Mouse (Mus musculus): ENCODE measurements around the gene Lhpp. TPM values are rescaled to one million over a fixed set of nuclear protein-coding genes. Genes with fewer than 3 reads are reported as not detected.

The Lhpp gene
- total RNA-seq, 1 experiment from 2014 or later: 11.6 TPM

DNA sequence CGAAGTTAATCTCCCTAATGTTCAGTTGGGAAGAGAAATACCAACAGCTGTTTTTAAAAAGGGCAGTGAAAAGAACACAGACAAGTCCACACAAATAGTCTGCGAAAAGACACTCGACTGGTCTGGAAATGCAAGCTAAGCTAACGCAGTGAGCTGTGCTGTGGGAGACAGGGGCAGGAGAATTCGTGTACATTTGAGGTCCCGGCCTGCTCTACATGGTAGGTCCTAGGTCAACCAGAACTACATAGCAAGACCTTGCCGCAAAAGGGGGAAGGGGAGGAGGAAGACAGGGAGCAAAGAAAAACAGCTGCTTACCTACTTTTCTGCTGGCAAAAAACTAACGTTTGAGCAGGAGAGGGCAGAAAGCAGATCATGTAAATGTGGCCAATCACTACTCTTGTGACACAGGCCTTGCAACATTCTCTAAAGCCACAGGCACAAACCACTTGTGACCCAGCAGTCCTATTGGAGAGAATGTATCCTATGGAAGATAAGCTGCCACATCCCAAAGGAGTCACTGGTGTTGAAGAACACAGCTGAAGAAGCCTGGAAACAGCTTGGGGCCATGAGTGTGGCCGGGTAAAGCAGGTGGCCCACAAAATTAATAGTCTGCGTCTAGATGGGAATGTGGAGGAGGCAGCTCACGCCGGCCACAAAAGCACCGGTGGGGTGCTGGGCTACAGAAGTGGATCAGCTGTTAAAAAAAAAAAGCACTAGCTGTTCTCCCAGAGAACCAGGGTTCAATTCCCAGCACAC, 115.8 kb downstream of the Lhpp start:
- 0 out of 2 replicates have a peak, but pooled peaks have one; percentile 8 for ATAC-seq (replicated peaks; ENCODE audit: low read depth, poor library complexity, severe bottlenecking)

DNA sequence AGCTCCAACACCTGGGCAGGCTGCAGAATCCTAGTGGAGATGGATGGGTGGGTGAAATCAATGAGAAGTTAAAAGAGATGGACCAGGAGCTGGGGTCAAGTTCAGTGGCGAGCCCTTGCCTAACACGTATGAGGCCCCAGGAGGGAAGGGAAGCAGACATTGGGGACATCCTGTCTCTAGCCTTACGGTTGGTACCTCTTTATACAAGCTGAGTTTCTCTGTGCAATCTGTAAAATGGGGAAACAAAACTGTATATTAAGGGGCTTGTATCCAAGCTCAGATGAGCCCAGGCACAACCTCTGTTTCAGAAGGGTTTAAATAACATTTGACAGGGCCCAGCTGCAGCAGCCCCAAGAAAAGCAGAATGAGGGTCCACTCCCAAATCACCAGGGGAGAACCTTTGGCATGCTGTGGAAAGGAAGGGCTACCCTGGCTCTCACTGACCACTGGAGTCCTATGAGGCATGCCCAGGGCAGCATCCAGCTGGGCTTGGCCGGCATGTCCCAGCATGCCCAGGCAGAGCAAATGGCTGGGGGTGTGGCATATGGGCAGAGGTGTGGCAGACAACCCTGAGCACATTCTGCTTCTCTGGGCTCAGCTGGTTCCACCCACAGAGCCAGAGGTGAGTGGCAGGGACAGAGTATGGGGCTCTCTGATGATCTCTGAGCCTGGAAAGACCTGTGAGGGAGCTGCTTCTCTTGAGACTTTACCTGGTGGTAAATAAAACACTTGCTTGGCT, 118.8 kb downstream of the Lhpp start:
- ATAC-seq (replicated peaks; ENCODE audit: low read depth, poor library complexity, severe bottlenecking): 0 out of 2 replicates have a peak, but pooled peaks have one; percentile 7

DNA sequence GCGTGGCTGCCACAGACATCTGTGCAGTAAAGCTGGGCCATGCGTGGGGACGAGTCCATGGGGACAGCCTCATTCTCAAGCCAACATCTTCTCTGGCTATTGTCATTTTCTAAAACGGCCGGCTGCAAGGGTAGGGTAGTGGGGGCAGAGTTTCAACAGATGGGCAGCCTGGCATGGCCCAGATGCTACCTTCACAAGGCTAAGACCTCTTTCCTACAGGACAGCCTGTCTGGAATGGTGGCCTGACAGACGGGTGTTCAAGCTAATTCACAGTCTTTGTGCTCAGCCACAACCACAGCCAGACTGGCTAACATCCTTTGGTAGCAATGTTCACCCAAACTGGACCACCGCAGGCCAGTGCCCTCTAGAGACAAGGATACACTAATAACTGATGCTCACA, 120.1 kb downstream of the Lhpp start:
- no peak for ATAC-seq (replicated peaks; ENCODE audit: low read depth, poor library complexity, severe bottlenecking)

DNA sequence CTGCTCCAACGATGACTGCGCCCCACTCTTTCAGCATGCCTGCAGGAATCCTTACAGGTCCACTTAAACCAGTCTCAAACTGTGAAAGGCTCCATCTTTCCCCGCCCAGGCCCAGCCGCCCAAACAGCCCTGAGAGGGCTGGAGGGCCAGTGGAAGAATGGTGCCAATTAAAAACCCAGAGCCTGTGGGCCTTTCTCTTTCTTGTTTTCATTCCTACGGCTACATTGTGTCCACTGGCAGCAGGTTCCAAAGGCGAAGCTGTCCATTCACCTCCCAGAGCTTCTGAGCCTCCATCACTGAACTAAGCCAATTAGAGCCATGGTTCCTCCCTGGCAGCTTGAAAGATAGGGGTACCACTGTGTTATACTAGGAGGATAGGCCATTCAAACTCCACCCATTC, 121.1 kb downstream of the Lhpp start:
- ATAC-seq (replicated peaks; ENCODE audit: low read depth, poor library complexity, severe bottlenecking): no peak

DNA sequence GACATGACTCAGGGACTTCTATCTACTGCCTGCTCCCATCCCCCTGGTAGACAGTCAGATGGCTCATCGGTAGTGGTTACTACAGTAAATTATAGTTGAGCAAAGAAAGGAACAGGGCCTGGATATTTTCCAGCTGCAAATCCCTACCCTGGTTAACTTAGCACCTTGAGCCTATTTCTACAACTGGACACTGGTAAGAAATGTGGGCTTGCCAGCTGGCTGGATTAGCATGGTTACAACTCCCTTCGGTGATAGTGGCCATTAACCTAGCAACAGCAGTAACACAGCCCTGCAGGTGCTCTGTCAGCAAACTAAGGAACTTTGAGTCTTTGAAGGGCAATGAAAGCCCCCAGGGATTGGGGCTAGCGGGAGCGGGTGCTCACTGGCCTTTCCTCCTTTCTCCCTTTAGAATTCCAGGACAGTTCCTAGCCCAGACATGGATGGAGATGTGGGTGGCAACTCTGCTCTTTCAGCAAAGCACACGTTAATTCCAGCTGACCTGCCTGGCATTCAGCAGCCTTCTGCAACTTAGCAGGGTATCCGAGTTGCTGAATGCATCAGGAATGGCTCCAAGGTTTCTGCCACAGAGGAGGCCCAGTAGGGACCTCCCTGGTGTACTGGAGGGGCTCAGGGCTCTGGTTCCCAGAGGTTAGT, 121.8 kb downstream of the Lhpp start:
- ATAC-seq (replicated peaks; ENCODE audit: low read depth, poor library complexity, severe bottlenecking): no peak

DNA sequence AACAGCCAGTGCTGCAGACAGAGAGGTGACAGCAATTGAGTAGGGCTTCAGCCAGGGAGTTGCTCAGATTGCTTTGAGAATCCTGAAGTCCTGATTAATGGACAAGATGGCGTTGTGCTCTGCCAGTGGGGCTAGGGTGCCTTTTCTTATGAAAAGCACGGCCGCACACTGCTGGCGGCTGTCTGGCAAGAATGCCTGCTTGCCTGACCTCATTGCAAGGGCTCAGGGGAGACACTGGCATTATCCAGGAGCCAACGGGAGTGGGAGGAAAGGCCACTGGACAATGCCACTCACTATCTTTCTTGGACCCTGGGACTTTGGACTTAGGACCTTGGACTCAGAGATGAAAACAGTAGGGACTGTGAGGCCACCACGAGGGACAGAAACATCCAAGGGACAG, 123.1 kb downstream of the Lhpp start:
- no peak for ATAC-seq (replicated peaks; ENCODE audit: low read depth, poor library complexity, severe bottlenecking)

DNA sequence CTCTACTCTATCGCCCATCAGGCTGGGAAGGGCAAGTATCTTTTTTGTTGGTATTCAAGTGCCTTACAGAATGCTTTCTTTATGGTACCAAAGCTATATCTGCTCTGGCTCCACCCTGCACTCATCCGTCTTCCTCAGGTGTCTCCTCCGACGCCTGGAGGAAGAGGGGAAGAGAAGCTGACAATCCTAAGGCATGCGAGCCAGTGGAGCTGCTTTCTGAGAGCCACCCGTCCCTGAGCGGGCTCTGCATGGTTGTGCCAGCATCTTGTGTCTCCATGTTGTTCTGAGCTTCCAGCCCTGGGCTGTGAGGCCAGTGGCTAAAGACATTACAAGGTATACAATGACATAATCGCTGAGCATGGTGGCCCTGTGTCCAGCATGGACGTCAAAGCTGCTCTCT, 123.8 kb downstream of the Lhpp start:
- ATAC-seq (replicated peaks; ENCODE audit: low read depth, poor library complexity, severe bottlenecking): no peak

DNA sequence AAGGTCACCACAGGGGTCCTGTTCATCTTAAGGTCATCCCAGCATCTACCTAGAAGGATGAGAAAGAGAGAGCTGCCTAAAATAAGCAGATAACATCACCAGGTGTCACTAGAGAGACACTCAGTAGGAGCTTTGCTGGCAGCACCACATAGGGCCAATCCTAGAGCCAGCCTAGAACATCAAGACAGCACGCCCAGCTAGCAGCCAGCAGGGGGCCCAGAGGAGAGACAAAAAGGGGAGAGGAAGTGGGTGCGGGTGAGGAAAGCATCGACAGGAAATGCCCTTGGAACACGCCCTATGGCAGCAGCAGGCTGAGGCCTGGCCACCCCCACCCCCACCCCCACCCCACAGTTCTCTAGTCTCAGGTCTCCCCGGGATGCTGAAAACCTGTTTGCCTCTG, 124.7 kb downstream of the Lhpp start:
- ATAC-seq (replicated peaks; ENCODE audit: low read depth, poor library complexity, severe bottlenecking): peak; percentile 97

DNA sequence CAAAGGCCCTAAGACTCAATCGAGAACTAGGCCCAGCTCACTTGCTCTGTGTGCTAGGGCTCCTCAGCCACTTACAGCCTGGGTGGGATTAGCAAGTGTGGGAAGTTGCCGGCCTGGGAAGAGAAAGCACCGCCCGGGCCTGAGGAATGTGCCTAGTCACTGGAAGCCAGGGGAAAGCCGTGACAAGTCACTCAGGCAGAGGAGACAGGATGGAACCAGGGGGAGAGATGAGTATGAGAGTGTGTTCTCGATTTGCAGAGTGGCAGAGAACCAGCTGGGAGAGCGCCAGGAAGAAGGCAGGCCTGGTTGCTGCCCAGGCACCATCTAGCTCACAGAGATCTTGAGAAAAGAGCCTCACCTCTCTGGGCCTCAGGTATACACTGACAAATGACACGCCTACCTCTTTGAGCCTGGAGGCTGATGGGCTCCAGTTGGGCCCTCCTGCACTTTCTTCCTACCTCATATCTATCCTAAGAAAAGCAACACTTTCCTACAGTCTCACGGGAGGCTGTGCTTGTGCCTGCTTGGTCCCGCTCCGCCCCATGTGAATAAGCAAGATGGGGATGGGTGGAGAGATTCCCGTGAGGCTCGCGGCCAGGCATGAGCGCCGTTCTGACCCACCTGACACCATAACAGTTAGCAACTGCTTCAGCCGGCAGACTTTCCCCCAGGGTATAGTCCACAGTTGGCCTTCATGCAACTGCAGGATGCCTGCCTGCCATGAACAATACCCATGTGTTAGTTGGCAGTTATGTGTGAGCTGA, 125.8 kb downstream of the Lhpp start:
- ATAC-seq (replicated peaks; ENCODE audit: low read depth, poor library complexity, severe bottlenecking): no peak

DNA sequence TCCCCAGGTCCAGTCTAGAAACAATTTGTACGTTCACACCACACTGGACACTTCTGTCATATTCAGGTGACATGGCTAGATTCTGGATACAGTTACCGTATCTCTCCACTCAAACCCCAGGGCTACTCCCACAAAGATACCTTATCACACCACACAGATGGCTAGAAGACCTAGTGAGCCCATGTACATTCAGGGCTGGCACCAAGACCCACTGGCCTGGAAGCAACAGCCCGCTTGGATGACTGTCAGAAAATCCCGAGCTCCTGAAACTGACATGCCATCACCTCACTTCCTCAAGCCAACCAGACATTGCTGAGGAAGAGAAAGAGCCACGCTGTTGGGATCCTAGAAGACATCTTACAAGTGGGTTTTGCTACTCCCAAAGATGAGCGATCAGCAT, 128.4 kb downstream of the Lhpp start:
- no peak for ATAC-seq (replicated peaks; ENCODE audit: low read depth, poor library complexity, severe bottlenecking)

DNA sequence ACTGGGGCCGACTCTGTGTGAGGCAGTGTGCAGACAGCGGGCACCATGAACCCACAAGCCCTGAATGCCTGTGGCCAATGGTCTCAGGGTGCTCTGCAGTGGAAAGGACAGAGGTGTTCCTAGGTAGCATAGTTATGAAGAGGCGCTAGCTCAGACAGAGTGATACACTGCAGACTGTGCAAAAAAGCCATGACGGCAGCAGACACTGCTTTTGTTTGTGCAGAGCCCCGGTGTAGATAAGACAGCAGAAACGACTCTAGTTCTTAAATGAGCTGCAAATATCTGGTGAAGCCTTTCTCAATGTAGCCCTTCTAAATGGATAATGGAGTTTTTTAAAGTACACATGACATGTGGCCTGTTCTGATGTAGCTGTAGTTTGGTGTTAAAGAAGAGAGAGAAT, 129.4 kb downstream of the Lhpp start:
- ATAC-seq (replicated peaks; ENCODE audit: low read depth, poor library complexity, severe bottlenecking): no peak

DNA sequence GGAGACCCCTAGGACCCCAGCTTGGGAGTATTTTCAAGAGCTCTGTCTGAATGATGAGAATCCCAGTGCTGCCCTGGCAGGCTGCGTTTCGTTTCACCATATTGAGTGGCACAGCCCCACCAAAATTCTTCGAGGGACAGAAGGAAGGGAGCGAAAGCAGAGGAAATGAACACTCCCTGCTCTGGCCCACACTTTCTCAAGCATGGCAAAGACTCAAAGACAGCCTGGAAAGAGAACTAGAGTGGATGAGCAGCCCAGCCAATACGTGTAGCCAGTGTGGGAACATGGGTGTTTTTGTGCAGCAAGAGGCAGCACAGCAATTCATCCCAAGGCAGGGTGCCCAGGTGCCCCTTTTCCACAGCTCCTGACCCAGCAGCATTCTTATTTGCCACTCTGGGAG, 132.5 kb downstream of the Lhpp start:
- ATAC-seq (replicated peaks; ENCODE audit: low read depth, poor library complexity, severe bottlenecking): no peak

DNA sequence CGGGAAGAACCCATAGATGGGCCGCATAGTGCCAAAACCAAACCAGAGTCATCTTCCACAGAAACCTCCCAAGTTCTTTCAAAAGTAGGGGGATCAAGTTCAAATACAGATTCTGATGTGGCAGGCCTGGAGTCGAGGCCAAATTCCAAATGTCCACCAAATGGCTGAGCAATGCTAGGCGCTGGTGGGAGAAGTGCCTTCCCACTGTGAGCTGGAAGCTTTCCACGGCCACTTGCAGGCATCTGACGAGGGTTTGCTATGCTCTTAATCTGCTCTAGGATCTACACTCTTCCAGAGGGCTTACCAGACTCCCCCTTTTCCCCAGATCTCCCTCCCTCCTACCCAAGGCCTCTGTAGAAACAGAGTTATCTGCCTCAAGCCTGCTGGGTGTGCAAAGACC, 136.7 kb downstream of the Lhpp start:
- ATAC-seq (replicated peaks; ENCODE audit: low read depth, poor library complexity, severe bottlenecking): no peak

DNA sequence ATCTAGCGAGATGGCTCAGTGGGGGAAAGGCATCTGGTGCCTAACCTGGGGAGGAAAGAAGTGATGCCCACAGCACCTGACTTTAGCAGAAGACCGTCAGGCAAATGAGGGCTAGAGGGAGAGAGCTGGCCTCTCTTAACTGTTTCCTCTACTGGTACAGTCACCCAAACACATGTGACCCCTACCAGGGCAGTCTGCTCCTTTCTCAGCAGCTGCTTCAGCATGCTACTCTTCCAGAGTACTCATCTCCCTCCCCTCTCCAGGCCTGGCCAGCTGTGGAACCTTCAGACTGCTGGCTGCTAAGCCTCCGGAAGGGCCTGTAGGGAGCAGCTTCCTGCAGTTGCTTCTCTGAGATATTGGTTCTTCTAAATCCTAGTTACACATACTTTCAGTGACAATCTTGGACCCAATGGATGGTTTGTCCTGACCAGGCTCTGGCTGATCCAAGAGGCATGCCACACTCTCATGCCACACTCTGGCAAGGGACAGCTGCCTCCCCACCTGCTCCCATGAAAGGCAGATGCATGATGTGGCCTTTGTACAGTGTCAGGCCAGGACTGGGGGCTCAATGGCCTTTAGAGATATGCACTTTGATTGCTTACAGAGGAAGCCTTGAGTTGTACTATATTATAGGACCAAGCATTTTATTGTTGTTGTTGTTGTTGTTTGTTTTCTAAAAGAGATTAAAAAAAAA, 137.8 kb downstream of the Lhpp start:
- no peak for ATAC-seq (replicated peaks; ENCODE audit: low read depth, poor library complexity, severe bottlenecking)

DNA sequence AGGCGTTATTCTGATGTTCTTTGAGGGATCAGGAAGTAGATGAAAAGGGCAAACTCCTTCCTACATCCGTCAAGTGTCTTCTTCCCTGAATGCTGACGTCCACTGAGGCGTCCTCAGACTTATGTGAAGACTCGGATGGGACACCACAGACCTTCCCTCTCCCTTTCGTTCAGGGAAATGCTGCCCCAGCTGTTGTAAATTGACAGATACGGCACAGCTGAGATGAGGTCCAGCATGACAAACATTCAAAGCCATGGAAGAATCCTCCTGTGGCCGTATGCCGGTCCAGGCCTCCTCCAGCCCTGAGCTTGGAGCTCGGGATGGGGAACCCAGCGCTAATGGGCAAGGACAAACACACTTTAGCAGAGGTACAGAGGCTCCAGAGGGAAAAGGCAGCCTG, 139.1 kb downstream of the Lhpp start:
- ATAC-seq (replicated peaks; ENCODE audit: low read depth, poor library complexity, severe bottlenecking): no peak

DNA sequence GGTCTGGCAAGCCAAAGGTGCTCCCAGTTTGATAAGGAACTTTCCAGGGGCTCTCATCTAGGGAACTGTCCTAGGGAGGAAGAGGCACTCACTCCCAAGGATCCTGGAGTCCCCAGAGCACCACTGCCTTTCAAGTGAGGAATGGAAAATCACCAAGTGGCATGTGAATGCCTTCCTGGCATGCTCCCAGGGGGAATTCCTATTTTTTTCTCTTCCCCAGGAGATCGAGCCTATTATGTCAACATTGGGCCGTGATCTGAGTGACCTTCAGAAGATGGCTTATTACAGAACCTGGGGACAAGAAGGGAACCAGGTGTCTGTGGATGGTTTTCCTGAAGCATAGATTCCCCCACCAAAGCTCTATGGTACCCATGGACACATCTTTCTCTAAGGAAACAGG, 141.3 kb downstream of the Lhpp start:
- ATAC-seq (replicated peaks; ENCODE audit: low read depth, poor library complexity, severe bottlenecking): no peak

DNA sequence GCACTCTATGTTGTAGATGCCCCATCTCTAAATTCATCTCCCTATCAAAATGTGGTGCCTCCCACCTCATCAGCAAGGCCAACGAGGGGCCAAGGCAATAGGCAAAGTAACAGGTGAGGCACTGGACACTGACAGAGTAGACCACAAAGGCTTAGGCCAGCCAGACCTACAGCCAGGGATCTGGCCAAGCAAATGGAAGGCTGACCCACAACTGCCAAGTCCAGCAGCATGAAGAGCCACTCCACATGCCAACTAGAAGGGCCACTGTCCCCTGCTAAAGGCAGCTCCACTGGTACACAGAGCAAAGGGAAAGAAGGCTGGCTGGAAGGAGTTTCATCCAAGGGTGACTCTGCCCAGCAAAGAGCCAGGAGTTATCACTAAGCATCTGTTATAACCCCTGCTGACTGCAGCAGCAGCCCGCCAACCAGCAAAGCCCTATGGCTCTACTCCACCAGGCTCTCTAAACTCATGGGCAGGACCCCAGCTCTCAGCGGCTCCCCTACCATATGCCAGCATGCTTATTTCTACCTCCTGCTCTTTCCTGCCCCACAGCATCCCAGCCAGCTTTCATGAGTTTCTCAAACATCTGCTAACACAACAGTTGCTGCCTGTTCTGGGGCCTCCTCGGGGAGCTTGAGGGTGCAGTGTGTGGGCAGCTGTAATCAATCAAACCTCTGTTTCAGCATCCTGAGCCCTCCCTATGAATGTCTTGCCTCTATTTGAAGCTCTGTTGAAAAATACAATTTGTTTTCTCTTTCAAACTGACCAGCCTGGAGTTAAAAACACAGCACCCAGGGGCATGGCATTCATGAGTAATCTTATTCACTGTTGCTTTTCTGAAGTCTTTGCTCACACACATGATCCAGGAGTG, 143.3 kb downstream of the Lhpp start:
- no peak for ATAC-seq (replicated peaks; ENCODE audit: low read depth, poor library complexity, severe bottlenecking)

DNA sequence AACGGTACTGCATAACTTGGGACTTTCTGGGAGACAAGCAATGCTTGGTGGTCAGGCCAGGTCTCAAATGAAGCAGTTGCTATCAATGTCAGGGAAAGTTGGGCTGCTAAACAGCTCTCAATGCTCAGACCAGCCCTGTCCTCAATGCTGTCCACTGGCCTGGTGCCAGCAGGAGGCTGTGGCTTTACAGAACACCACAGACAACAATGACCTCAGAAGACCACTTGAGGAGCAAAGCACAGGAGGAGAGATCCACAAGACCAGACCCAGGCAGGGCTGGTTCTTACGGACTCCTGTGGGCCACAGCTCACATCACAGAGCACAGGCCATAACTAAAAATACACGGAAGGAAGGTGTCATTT, 143.9 kb downstream of the Lhpp start:
- ATAC-seq (replicated peaks; ENCODE audit: low read depth, poor library complexity, severe bottlenecking): no peak

All from common myeloid progenitor, adult 5-6 weeks (primary cell).